Mouse (Mus musculus) hindbrain, embryonic 16.5 days (tissue): ENCODE results near the gene Ccdc172. TPM values are rescaled to one million over a fixed set of nuclear protein-coding genes. Genes with fewer than 3 reads are reported as not detected.

ENCODE experiments used
- ATAC-seq: fragments of 200-750 bp; cut with Nextera tagmentation; 2 replicates; pipeline ENCODE4 v1.8.0; 2017; ENCODE audit warnings: moderate TSS enrichment, moderate library complexity
- H3K27ac ChIP-seq: fragments of 300-500 bp; sonication (generic); 2 replicates; pipeline ENCODE4 v1.5.1; 2014; ENCODE audit warnings: low read depth, mild to moderate bottlenecking, control low read depth, low read length, moderate library complexity
- H3K27me3 ChIP-seq: fragments of 300-500 bp; sonication (generic); replicated peaks from 2 replicates; pipeline ENCODE4 v1.6.1; 2014; ENCODE audit warnings: low read length; ENCODE audit not compliant: control insufficient read depth, insufficient read depth
- H3K36me3 ChIP-seq: fragments of 300-500 bp; sonication (generic); 2 replicates; pipeline ENCODE4 v1.6.1; 2014; ENCODE audit warnings: mild to moderate bottlenecking, low read length, moderate library complexity, mixed read lengths; ENCODE audit not compliant: control insufficient read depth, insufficient read depth
- H3K4me1 ChIP-seq: fragments of 300-500 bp; sonication (generic); 2 replicates; pipeline ENCODE4 v1.6.1; 2014; ENCODE audit warnings: low read depth, low read length; ENCODE audit not compliant: control insufficient read depth, insufficient read depth
- H3K4me2 ChIP-seq: fragments of 300-500 bp; sonication (generic); 2 replicates; pipeline ENCODE4 v1.6.1; 2014; ENCODE audit warnings: mild to moderate bottlenecking, low read length, control low read depth, moderate library complexity
- H3K4me3 ChIP-seq: fragments of 300-500 bp; sonication (generic); 2 replicates; pipeline ENCODE4 v1.5.1; 2014; ENCODE audit warnings: mild to moderate bottlenecking, low read length, control low read depth, moderate library complexity
- H3K9ac ChIP-seq: fragments of 300-500 bp; sonication (generic); 2 replicates; pipeline ENCODE4 v1.6.1; 2014; ENCODE audit warnings: low read depth, mild to moderate bottlenecking, control low read depth, low read length, moderate library complexity
- H3K9me3 ChIP-seq: fragments of 300-500 bp; sonication (generic); 2 replicates; pipeline ENCODE4 v1.6.1; 2014; ENCODE audit warnings: mild to moderate bottlenecking, low read length, moderate library complexity; ENCODE audit not compliant: control insufficient read depth
- WGBS: fragments of 180-500 bp; shearing (Covaris S2); extraction: QIAGEN DNeasy Blood & Tissue Kit; methylation state at CpG from one replicate; pipeline ENCODE4 v1.1.7; 2014; 5-methylcytosine and 5-hydroxymethylcytosine counted together
- polyA plus RNA-seq: library from polyadenylated mRNA; unstranded; fragments of >200 nt; fragmentation: Nextera tagmentation; extraction: Ambion mirVana; gene quantifications from 2 replicates; pipeline ENCODE4 v1.2.1, GENCODE M21; 2015

Gene Ccdc172
- polyA plus RNA-seq, 1 experiment from 2014 or later: 0.24 TPM

DNA sequence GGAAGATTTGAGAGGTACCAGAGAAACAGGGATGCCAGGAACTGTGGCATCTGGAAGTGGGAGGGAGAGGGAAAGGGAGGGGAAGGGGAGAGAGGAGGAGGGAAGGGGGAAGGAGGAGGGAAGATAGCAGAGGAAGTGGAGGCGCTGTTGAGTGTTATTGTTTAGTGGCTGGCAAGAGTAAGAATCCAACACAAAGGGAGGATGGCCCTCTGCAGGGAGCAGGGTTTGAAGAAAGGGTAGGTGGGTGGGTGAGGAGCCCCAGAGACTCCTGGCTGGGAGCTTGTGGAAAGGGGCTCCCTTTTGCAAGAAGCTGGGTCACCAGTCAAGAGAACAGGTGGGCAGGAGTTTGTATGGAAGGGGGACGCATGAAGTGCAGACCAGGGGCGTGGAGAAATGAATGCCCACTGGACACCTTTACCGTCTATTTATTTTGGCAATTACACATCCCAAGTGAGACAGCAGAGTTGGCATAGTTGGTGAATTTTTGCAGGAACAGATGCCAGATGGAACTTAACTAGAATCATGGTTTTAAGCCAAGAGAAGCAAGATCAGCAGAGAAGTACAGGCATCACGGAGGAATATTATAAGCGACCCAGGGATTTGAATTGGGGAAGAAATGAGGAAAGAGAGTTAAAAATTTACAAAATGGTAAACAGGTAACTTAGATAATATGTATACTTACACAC is 78.6 kb downstream of the Ccdc172 start:
- no peak overlapping the region for H3K9ac ChIP-seq
- H3K4me3 ChIP-seq: no peak overlapping the region
- no peaks in the 10 kb centered on the region for H3K4me1 ChIP-seq
- no peaks in the 10 kb centered on the region for H3K27me3 ChIP-seq
- no peak overlapping the region for H3K27ac ChIP-seq
- H3K4me2 ChIP-seq: no peak overlapping the region
- H3K36me3 ChIP-seq: no peaks in the 10 kb centered on the region
- ATAC-seq: no peak
- WGBS: 64% methylated on average over 6 of the region's 6 CpGs
- H3K9me3 ChIP-seq: 0 out of 2 replicates have a peak, but pooled peaks cover 2% of the 10 kb centered on the region

- Histone ChIP-seq H3K36me3 (no peaks in the 10 kb centered on the region), H3K27ac (no peak overlapping the region), H3K4me3 (no peak overlapping the region), H3K4me1 (no peaks in the 10 kb centered on the region), H3K9ac (no peak overlapping the region), H3K4me2 (no peak overlapping the region), H3K9me3 (0 out of 2 replicates have a peak, but pooled peaks cover 3% of the 10 kb centered on the region), H3K27me3 (no peaks in the 10 kb centered on the region)
- 74% methylated on average over 5 of the region's 5 CpGs for WGBS
- no peak for ATAC-seq
Measured at GRCm38 (mm10) chr19:58600381-58600780, 88.6 kb downstream of the Ccdc172 start.

Other genes with a start within 250 kb of the Ccdc172 start
- gene Gfra1, start 56.1 kb upstream of the Ccdc172 start, polyA plus RNA-seq: 38.6 and 47.3 TPM in 2 replicates
- gene Pnlip, start 140.5 kb downstream of the Ccdc172 start, polyA plus RNA-seq: 1.5 and 2.4 TPM in 2 replicates
- gene Pnliprp1, start 216.9 kb downstream of the Ccdc172 start, polyA plus RNA-seq: 0.46 TPM in 1 of 2 replicates, not detected in the other
- gene Pnliprp2, start 247.7 kb downstream of the Ccdc172 start, polyA plus RNA-seq: 0.10 and 0.13 TPM in 2 replicates